Mouse (Mus musculus): Measurements from ENCODE around the gene Dnajc5g. TPM values are rescaled to one million over a fixed set of nuclear protein-coding genes. Genes with fewer than 3 reads are reported as not detected.

Gene Dnajc5g
- not detected for total RNA-seq (2021)
- long read RNA-seq, experiment 1: 0 reads
- long read RNA-seq, experiment 2: 0 reads

DNA sequence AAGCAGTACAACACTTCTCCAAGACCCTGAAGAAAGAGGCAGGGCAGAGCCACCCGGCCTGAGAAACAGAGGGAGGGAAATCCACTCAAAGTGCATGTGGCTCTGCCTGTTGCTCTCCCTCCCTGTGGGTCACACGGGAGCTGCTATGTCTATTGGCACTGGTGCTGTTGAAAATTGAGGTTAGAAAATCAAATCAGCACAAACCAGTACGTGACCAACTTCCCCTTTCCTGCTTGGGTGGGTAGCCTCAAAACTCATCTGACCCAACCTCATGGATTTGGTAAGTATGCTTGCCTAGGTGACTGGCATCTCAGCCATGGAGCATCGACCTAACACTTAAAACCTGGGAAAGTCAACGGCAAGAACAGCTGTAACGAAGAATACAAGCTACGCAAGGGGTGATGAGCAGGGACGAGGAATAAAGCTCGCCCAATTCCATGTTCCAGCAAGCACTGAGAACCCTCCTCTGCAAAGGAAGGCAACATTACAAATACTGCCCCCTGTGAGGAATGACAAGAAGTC lies at the start of gene Dnajc5g:
TSS of gene Dnajc5g (plus strand) at position 472 of the 522 bp plus-strand sequence.
- DNase-seq (ENCODE audit: low spot score in 2 of 2): no peak

DNA sequence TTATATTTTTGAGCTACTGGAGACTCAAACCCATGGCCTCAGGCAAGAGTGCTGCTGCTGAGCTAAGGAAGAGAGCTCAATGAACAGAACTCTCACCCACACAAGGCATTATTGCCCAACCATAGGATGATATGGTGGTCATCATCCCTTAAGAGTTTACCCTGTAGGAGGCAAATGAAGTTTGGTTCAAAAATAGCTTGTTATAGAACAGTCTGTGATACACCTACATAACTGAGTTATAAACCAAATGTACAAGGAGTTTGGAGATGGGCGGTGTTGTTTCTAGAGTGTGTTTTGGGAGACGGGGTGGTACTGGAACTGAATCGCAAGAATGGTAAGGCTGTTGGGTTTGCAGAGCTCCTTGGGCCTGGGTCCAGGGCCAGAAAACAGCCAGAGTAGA lies 36.3 kb upstream of the Dnajc5g start:
- DNase-seq (ENCODE audit: low spot score in 2 of 2): no peak

DNA sequence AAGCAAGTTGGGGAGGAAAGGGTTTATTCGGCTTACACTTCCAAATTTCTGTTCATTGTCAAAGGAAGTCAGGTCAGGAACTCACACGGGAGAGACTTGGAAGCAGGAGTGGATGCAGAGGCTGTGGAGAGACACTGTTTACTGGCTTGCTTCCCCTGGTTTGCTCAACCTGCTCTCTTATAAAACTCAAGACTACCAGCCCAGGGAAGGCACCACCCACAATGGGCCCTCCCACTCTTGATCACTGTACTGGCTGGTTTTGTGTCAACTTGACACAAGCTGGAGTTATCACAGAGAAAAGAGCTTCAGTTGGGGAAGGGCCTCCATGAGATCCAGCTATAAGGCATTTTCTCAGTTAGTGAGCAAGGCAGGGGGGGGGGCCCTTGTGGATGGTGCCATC lies 35.0 kb upstream of the Dnajc5g start:
- DNase-seq (ENCODE audit: low spot score in 2 of 2): no peak

DNA sequence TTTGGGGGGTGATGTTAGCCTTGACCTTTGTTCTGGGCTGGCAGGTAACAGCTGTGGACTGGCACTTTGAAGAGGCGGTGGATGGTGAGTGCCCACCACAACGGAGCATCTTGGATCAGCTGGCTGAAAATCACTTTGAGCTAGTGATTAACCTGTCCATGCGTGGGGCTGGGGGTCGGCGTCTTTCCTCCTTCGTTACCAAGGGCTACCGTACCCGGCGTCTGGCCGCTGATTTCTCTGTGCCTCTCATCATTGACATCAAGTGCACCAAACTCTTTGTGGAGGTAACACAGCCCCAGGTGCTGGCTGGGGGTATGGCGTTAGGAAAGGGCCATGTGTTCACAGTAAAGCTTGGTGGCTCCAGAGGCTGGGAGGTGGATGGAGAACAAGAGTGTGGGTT lies 34.3 kb upstream of the Dnajc5g start:
- no peak for DNase-seq (ENCODE audit: low spot score in 2 of 2)

DNA sequence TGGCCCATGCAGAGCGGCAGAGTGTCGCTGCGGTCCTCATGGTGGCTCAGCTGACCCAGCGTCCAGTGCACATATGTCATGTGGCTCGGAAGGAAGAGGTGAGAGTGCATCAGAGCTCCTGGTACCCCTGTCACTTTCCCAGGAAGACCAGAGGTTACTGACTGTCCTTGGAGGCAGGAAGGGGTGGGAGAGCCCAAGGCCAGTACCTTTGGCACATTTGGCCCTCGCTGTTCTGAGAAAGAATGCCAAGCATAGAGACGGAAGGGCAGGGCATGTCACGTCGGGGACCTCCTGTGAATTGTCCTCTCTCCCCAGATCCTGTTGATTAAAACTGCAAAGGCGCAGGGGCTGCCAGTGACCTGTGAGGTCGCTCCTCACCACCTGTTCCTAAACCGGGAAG lies 32.9 kb upstream of the Dnajc5g start:
- DNase-seq (ENCODE audit: low spot score in 2 of 2): no peak

DNA sequence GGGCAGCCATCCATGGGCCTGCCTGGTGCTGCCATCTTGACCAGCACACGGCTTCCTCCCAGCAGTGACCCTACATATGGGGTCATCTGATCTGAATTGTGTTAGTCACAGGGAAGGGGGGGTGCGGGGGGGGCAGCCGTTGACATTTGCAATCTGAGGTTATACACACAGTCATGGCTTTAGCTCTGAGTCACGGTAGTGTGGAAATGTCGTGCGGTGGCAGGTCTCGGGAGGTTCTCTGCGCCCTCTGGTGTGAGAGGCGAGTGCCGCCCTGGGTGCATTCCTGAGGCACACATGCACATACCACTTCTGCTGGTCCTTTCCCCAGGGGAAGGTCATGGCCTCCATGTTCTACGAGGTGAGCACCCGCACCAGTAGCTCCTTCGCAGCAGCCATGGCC lies 29.7 kb upstream of the Dnajc5g start:
- peak in 1 of 2 experiments; percentile 37 for DNase-seq (ENCODE audit: low spot score in 2 of 2)

DNA sequence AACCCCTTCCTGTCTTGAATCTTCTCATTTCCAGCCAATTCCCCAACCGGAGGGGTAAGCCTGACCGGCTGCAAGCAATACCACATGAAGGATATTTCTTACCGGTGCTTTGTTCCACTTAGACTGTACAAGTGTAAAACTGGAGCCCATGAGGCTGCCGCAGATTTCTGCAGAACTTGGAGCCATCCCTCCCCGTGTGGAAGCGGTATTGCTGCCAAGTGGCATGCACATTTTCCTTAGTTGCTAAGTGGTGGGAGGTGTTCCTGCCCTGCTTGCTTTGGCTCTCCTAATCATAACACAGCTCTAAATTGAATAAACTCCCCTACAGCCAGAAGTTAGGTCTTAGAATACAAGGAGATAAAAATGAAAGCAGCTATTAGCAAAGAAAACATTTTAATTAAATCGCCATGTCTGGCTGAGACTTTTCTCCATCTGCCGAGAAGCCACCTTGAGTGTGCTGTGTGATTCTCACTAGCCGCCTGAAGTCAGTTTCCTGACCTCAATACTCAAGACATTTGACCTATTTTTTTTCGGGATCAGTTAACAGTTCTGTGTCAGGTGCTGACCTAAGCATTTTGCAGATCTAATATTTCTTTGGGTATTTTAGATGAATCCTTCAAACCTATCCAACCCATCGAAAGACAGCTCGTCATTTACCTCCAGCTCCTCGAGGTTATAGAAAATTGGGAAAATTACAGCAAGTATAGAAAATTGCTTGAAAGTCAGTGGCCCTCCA lies 25.9 kb upstream of the Dnajc5g start:
- DNase-seq (ENCODE audit: low spot score in 2 of 2): no peak

DNA sequence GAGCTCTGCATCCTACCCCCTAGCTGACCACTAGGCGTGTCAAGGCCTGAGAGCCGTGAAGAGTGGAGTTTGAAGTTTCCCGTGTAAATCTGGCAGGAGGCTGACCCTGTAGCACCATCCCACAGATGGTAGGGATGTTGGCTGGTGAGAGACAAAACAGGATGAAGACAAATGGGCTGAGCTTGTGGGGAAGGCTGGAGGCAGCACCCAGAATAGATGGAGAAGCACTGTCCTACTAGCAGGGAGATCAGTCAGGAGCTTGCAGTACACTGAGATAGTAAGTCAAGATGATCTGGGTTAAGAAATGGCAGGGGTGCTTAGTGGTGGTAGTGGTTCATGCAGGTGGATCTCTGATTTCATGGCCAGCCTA lies 25.3 kb upstream of the Dnajc5g start:
- DNase-seq (ENCODE audit: low spot score in 2 of 2): no peak

DNA sequence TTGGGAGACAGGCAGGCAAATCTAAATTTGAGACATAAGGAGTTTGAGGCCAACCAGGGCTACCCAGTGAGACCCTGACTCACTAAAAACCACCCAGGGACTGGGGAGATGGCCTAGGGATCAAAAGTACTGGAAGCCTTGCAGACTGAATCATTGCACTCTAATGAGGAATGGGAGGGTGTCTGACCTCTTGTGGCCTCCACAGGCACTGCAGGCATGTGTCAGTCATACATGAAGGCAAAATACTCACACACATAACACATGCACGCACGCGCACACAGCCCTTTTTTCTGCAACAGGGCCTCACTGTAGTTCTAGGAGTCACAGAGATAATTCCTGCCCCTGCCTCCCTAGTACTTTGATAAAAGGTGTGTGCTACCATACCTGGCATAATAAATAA lies 24.7 kb upstream of the Dnajc5g start:
- peak; percentile 37 to 48 for DNase-seq (ENCODE audit: low spot score in 2 of 2)

DNA sequence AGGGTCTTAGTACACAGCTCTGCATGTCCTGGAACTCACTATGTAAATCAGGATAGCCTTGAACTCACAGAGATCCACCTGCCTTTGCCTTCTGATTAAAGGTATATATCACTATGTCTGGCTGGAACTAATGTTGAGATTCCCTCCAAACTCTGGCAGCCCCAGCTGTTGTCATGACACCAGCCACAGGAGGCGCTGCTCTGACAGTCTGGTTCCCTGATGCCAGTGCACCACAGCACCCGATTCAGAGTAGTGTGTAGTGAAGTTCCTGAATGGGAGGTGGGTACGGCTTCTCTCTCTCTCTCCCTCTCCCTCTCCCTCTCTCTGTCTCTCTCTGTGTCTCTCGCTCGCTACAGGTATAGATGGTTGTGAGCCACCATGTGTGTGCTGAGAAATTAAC lies 23.7 kb upstream of the Dnajc5g start:
- DNase-seq (ENCODE audit: low spot score in 2 of 2): peak in 1 of 2 experiments; percentile 64

DNA sequence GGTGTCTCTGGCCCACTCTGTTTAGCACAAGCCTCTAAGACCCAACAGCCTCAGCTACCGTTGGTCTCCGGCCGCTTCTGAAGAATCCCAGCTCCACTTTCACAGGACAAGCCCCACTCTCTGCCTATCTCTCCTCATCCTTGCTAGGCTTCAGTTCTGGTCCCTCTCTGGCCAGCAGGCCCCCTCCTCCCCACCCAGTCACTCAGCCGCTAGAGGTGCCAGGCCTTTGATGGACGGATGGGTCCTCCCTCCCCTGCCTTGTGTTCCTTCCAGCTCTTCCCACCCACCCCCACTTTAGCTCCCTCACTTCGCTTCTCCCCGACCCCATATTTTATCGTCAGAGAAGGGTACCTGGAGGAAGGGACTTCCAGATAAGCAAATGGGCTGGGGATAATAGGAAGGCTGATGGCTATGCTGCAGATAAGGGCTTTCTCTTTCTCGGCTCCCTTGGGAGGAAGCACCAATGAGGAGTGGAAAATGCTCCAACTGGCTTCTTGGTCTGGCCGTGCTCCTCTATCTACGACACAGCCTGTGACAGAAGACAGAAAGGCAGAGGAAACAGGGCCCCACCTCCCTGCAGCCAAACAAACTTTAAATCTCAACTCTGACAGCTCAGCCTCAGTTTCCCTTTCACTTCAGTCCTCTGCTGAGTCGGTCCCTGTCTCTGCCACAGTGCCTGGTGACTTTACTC lies 23.0 kb upstream of the Dnajc5g start:
- no peak for DNase-seq (ENCODE audit: low spot score in 2 of 2)

DNA sequence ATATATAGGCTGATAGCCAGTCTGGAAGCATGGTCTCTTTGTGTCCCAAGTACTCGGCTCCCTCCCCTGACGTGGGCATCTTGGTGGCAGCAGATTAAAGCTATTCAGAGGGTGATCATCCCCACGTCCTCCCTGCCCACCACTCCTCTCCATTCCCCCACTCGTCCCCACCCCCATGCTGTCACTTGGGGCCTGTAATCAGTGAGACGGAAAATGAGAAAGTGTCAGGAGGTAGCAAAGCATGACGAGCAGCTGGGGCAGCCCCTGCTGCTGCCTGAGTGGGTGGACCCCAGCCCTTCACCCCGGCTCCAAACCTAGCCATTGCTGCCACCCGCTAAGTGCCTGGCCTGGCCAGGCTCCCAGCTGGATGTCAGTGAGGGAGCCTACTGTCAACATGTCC lies 22.1 kb upstream of the Dnajc5g start:
- DNase-seq (ENCODE audit: low spot score in 2 of 2): no peak

DNA sequence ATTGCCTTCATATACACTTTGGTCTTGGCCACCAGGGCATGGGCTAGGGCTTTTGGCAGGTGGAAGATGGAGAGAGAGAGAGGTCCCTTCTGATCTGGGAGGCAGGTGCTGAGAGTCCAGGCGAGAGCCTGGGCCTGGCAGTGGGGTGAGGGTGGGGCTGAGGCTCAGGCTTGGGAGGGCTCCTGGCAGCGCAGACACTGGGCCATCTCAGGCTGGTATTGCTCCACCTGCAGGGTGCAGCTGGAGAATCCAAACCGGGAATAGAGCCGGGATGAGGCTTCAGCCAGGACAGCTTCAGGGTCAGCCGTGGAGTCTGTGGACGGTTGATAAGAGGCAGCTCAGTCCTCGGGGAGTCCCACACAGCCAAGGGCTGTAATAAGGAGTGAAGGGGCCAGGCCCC lies 19.5 kb upstream of the Dnajc5g start:
- DNase-seq (ENCODE audit: low spot score in 2 of 2): no peak

DNA sequence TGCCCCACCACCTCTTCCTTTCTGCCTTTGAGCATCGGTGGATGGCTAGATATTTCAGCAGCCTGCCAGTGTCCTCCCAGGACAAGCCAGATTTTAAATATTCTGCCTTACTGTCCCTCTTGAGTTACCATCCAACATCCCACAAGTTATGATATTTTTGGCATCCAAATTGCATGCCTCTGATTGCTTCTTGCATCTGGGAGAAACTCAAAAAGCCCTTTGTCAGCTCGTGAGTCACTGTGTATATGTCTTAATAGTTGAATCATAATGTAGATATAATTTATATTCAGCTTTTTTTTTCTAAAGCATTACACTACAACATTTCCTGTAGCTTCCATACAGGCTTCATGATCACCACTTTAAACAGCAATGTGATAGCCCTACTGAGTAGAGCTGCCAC lies 19.0 kb upstream of the Dnajc5g start:
- no peak for DNase-seq (ENCODE audit: low spot score in 2 of 2)

DNA sequence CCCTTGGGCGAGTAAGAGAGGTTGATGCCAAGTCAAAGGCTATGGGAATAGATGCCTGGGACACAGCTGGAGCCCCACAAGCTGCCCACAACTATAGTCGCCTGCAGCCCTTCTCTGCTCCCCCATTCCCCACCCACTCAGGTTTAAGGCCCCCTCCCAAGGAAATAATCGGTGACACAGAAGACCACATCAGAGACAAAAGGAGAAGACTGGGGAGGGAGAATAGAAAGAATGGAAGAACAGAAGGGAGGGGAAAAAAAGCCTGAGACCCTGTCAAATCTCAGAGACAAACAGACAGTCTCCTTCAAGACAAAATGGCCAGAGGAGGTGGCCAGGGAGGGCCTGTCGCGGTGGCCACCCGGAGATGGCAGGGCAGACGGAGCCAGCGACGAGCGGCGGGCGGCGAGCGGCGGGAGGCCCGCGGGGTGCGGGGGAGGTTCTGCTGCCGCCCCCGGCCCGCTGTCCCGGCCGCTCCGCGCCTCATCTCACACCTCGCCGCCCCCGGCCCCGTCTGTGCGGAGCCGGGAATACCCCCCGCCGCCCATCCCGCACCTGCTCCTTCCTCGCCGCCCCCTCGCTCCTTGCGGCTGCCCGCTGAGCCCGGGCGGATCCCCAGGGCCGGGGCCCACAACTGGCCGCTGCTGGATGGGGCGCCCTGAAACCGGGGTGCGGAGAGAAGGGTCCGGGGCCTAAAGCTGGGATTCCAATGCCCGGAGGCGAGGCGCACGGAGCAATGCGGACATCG lies 13.7 kb upstream of the Dnajc5g start:
- no peak for DNase-seq (ENCODE audit: low spot score in 2 of 2)

DNA sequence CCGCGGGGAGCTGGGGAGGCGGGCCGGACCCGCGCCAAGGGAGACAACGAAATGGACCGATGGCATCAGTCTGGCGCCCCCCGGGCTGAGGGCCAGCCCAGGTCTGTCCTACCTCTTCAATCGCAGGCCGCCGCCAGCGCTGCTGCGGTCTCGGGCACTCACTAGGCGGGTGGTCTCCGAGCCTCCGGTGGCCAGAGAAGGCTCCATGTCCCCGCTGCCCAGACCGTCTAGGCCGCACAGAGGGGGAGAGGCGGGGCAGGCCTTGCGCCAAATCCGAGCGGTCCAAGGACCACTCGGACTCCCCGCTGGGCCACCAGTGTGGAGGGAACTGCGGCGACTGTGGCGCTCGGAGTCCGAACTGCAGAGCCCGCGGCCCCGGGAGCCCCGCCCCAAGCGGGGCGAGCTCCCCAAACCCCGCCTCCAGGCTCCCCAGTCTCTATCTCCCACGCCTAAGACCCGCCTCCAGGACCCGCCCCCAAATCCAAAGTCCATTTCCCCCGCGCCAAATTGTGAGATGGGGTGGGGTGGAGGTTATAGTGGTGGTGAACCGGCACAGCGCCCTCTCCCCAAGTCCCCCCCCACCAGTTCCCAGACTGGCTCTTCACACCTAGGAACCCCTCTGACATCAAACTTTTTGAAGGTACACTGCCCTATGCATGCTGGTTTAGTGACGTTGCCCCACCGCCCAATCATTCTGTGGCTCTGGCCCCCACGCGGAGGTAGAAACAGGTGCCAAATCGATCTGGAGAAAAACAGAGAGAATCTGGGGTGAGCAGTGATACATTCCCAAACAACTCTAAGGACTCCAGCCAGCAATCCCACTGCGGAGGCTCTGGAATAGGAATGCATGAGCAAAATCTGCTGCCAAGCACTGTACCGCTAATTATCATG lies 12.7 kb upstream of the Dnajc5g start:
- DNase-seq (ENCODE audit: low spot score in 2 of 2): peak; percentile 38 to 43

DNA sequence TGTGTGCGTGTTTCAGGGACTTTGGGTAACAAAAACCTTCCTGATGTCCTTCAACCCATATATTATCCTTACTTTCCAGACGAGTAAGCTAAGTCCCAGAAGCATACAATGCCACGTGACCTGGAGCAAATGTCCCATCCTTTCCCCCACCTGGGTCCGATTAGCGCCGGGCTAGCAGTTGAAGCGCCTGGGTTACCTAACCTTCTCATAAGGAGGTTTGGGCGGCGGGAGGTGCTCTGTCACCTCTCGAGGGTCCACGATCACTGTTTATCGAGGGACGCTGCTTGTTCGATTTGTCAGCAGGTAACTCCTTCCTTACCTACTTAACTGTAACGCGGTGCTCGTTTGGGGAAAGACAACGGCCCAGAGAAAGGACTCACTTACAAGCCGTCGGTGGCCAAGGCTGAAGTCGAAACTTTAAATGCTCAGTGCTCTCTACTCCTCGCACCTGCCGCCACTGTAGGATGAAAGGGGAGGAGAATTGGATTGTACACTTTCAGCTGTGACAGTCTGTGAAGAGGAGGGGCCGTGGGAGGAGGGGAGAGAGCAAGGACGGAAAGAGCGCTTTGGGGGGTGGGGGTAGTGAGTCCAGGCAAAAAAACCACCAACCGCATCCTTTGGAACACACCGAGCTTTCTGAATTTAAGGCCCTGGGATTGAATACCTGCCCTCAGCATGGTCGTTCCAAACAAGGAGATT lies 11.8 kb upstream of the Dnajc5g start:
- no peak for DNase-seq (ENCODE audit: low spot score in 2 of 2)

DNA sequence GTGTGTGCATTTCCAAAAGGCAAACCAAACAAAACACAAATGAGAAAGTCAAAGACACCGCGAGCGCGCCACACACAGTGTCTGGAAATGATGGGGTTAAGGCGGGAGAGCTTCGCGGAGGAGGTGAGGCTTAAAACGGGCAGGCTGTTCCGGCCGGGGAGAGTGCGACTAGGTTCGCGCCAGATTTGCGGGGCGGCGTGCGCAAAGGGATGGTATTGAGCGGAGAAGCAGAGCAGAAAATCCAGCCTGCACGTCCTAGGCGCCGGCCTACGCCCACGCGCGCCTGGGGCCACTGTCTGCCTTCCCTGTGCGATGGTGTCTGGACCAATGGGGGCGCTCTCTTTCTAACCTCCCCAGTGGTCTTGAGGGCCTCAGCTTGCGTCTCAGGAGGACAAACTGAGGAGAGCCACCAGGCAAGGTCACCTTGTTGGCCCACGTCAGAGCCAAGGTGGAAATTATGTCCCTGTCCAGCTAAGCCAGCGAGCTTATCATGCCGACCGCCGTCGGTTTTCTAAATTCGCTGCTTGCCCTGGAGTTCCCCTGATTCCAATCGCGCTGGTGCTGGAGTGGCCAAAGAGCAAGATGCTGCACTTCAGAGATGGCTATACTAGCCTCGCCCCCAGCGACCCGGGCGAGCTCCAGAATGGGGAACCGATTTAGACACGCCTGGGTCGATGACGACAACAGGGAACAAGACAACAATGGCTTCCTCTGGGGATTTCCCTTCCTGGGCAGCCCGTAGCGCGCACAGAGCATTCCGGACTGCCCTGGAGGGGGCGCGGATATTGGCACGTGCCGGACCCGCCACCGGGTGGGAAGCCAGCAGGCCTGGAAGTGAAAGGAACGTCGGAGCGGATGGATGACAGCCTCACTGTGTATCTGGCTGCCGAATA lies 11.0 kb upstream of the Dnajc5g start:
- DNase-seq (ENCODE audit: low spot score in 2 of 2): peak; percentile 42 to 47
